Mouse (Mus musculus): ENCODE measurements at regions not wholly inside any gene's neighbourhood (a gene's known extent, or its start where the extent isn't known, plus 50 kb on each side); places are given as distances from the start of the nearest gene placed in this dataset.

- TF ChIP-seq CTCF (IDR thresholded peaks at IDR 0.05; ENCODE audit: borderline replicate concordance, insufficient read depth, low read depth, low read length) (no peak), POLR2A (IDR thresholded peaks at IDR 0.05; ENCODE audit: borderline replicate concordance, insufficient read depth, low read length) (no peak)
Measured at GRCm38 (mm10) chr1:143173836-143174235, 466.6 kb upstream of the B3galt2 start.

All from cerebellum, adult 2 months (tissue).